Mouse (Mus musculus): ENCODE measurements around the gene Gpt2.

GRCm38 (mm10) chr8:85459582-85459981 lies 32.8 kb upstream of the Gpt2 start:
- TF ChIP-seq CTCF (IDR thresholded peaks at IDR 0.05; ENCODE audit: low read depth, low read length) (no peak), EP300 (IDR thresholded peaks at IDR 0.05; ENCODE audit: insufficient read depth, low read depth, low read length) (no peak), POLR2A (IDR thresholded peaks at IDR 0.05; ENCODE audit: insufficient read depth, low read length) (no peak)
